Mouse (Mus musculus) G1E (cell line): ENCODE results near the gene Mfsd14b.

Experiments used
- CTCF ChIP-seq: IDR thresholded peaks from 2 replicates; pipeline ENCODE4 v1.5.1; 2012; ENCODE audit warnings: low read depth, low read length, inconsistent platforms, mixed read lengths
- GATA1 ChIP-seq: IDR thresholded peaks from 2 replicates; pipeline ENCODE4 v1.6.1; 2012; ENCODE audit warnings: borderline replicate concordance, low read length, inconsistent platforms, mixed read lengths
- TAL1 ChIP-seq: conservative IDR thresholded peaks from 2 replicates; pipeline ENCODE4 v1.6.1; 2012; ENCODE audit warnings: low read depth, low read length, inconsistent platforms, mixed read lengths

- TF ChIP-seq GATA1 (no peak), CTCF (no peak), TAL1 (no peak)
These were observed 12.1 kb downstream of the Mfsd14b start for GRCm38 (mm10) chr13:65100678-65101077.
